Mouse (Mus musculus) MEL (cell line): ENCODE data around the gene Timm50. TPM values are rescaled to one million over a fixed set of nuclear protein-coding genes. Genes with fewer than 3 reads are reported as not detected.

Experiments
- DNase-seq: peaks from one replicate; pipeline ENCODE4 v3.0.0; 2011; ENCODE audit warnings: low read depth, low spot score
- H3K27ac ChIP-seq: 2 replicates; pipeline ENCODE4 v1.5.1; 2012; ENCODE audit warnings: low read depth, mild to moderate bottlenecking, control low read depth, low read length, moderate library complexity; ENCODE audit not compliant: control insufficient read depth
- H3K27me3 ChIP-seq, 2 experiments: fragments of 150-350 bp in 1 of 2; sonication (generic) in 1 of 2; 2 replicates each; pipeline ENCODE4 v1.6.1; 2012; ENCODE audit warnings: low read length in 2 of 2, mild to moderate bottlenecking in 2 of 2, improper control_type of control experiment in 1 of 2, moderate library complexity in 1 of 2; ENCODE audit not compliant: insufficient read depth in 2 of 2, control insufficient read depth in 1 of 2
- H3K36me3 ChIP-seq, 2 experiments: 2 replicates each; pipeline ENCODE4 v1.6.1; 2012 to 2014; ENCODE audit warnings: low read length in 2 of 2, improper control_type of control experiment in 1 of 2, inconsistent platforms in 1 of 2, mild to moderate bottlenecking in 1 of 2; ENCODE audit not compliant: insufficient read depth in 2 of 2, control insufficient read depth in 1 of 2
- H3K4me1 ChIP-seq, 2 experiments: fragments of 150-350 bp in 1 of 2; sonication (generic) in 1 of 2; 2 replicates each; pipeline ENCODE4 v1.6.1; 2012; ENCODE audit warnings: low read length in 2 of 2, improper control_type of control experiment in 1 of 2, mild to moderate bottlenecking in 1 of 2; ENCODE audit not compliant: insufficient read depth in 2 of 2, control insufficient read depth in 1 of 2
- H3K4me3 ChIP-seq, 2 experiments: fragments of 150-350 bp in 1 of 2; sonication (generic) in 1 of 2; 2 replicates each; pipeline ENCODE4 v1.5.1; 2012; ENCODE audit warnings: low read depth in 2 of 2, low read length in 2 of 2, mild to moderate bottlenecking in 2 of 2, moderate library complexity in 2 of 2, control low read depth in 1 of 2, improper control_type of control experiment in 1 of 2; ENCODE audit not compliant: control insufficient read depth in 1 of 2, insufficient read depth in 1 of 2
- H3K79me2 ChIP-seq: 2 replicates; pipeline ENCODE4 v1.6.1; 2012; ENCODE audit warnings: mild to moderate bottlenecking, low read length, moderate library complexity; ENCODE audit not compliant: control insufficient read depth, poor library complexity, insufficient read depth
- H3K9ac ChIP-seq: 2 replicates; pipeline ENCODE4 v1.6.1; 2012; ENCODE audit warnings: low read depth, mild to moderate bottlenecking, control low read depth, low read length, moderate library complexity; ENCODE audit not compliant: control insufficient read depth, poor library complexity, severe bottlenecking
- H3K9me3 ChIP-seq: fragments of 150-350 bp; sonication (generic); replicated peaks from 2 replicates; pipeline ENCODE4 v1.6.1; 2012; ENCODE audit warnings: mild to moderate bottlenecking, low read length, improper control_type of control experiment, moderate library complexity; ENCODE audit not compliant: insufficient read depth
- BHLHE40 ChIP-seq: IDR thresholded peaks from 2 replicates; pipeline ENCODE4 v1.6.1; 2012; ENCODE audit warnings: low read depth, mild to moderate bottlenecking, inconsistent platforms, low read length, improper control_type of control experiment, borderline replicate concordance
- CTCF ChIP-seq, 3 experiments: IDR thresholded peaks in 2 of 3; conservative IDR thresholded peaks in 1 of 3; 2 replicates each; pipeline ENCODE4 v1.5.1; 2011 to 2012; ENCODE audit warnings: low read length in 3 of 3, low read depth in 2 of 3, mild to moderate bottlenecking in 2 of 3, improper control_type of control experiment in 1 of 3, inconsistent platforms in 1 of 3, mixed read lengths in 1 of 3, moderate library complexity in 1 of 3; ENCODE audit not compliant: control insufficient read depth in 1 of 3, insufficient read depth in 1 of 3, poor library complexity in 1 of 3, severe bottlenecking in 1 of 3
- E2F4 ChIP-seq: IDR thresholded peaks from 2 replicates; pipeline ENCODE4 v1.6.1; 2011; ENCODE audit warnings: low read depth, low read length, improper control_type of control experiment, borderline replicate concordance
- EP300 ChIP-seq, 2 experiments: IDR thresholded peaks; 2 replicates each; pipeline ENCODE4 v1.6.1; 2011; ENCODE audit warnings: improper control_type of control experiment in 2 of 2, low read length in 2 of 2, low read depth in 1 of 2, mild to moderate bottlenecking in 1 of 2
- JUND ChIP-seq: IDR thresholded peaks from 2 replicates; pipeline ENCODE4 v1.6.1; 2011; ENCODE audit warnings: low read depth, mild to moderate bottlenecking, improper control_type of control experiment, low read length
- MAFK ChIP-seq: IDR thresholded peaks from 2 replicates; pipeline ENCODE4 v1.6.1; 2011; ENCODE audit warnings: low read depth, mild to moderate bottlenecking, low read length, improper control_type of control experiment, borderline replicate concordance
- MAZ ChIP-seq: IDR thresholded peaks from 2 replicates; pipeline ENCODE4 v1.6.1; 2012; ENCODE audit warnings: low read depth, mild to moderate bottlenecking, inconsistent platforms, low read length, improper control_type of control experiment
- MEF2A ChIP-seq: IDR thresholded peaks from 2 replicates; pipeline ENCODE4 v1.6.1; 2014; ENCODE audit warnings: low read depth, mild to moderate bottlenecking, inconsistent platforms, low read length, improper control_type of control experiment; ENCODE audit not compliant: poor library complexity, insufficient replicate concordance, severe bottlenecking; ENCODE audit errors: extremely low read depth
- MXI1 ChIP-seq: IDR thresholded peaks from 2 replicates; pipeline ENCODE4 v1.6.1; 2011; ENCODE audit warnings: mild to moderate bottlenecking, low read depth, low read length, improper control_type of control experiment
- NELFE ChIP-seq: IDR thresholded peaks from 2 replicates; pipeline ENCODE4 v1.6.1; 2011; ENCODE audit warnings: low read depth, low read length, improper control_type of control experiment
- TBP ChIP-seq: IDR thresholded peaks from 2 replicates; pipeline ENCODE4 v1.8.0; 2011; ENCODE audit warnings: low read depth, low read length, improper control_type of control experiment
- USF1 ChIP-seq: IDR thresholded peaks from 2 replicates; pipeline ENCODE4 v1.6.1; 2014; ENCODE audit warnings: low read depth, mild to moderate bottlenecking, inconsistent platforms, low read length, improper control_type of control experiment, moderate library complexity
- USF2 ChIP-seq, 2 experiments: IDR thresholded peaks; 2 replicates each; pipeline ENCODE4 v1.6.1; 2011 to 2012; ENCODE audit warnings: improper control_type of control experiment in 2 of 2, low read length in 2 of 2, borderline replicate concordance in 1 of 2, inconsistent platforms in 1 of 2, low read depth in 1 of 2, mild to moderate bottlenecking in 1 of 2; ENCODE audit not compliant: insufficient read depth in 1 of 2
- ZKSCAN1 ChIP-seq: IDR thresholded peaks from 2 replicates; pipeline ENCODE4 v1.6.1; 2012; ENCODE audit warnings: low read depth, mild to moderate bottlenecking, inconsistent platforms, low read length, improper control_type of control experiment, moderate library complexity
- ZNF384 ChIP-seq: IDR thresholded peaks from 2 replicates; pipeline ENCODE4 v1.6.1; 2012; ENCODE audit warnings: low read depth, mild to moderate bottlenecking, inconsistent platforms, low read length, improper control_type of control experiment
- polyA plus RNA-seq, 2 experiments: library from polyadenylated mRNA; stranded (reverse) in 1 of 2; unstranded in 1 of 2; fragments of >175 nt in 1 of 2; fragments of >200 nt in 1 of 2; gene quantifications; 2 replicates each; pipeline versions ENCODE4 v1.2.1 to v1.2.4; 2012; ENCODE audit warnings: low replicate concordance in 2 of 2, low read depth in 1 of 2; ENCODE audit not compliant: insufficient read length in 2 of 2, insufficient read depth in 1 of 2, missing spikeins in 1 of 2
- total RNA-seq: library from RNA; depleted of rRNA; stranded (reverse); fragments of 300-350 nt; gene quantifications from 2 replicates; pipeline ENCODE4 v1.2.3, GENCODE M21; 2012

Timm50 gene
- total and polyA plus RNA-seq, 3 experiments: 167 to 216 TPM; not detected in 1

DNA sequence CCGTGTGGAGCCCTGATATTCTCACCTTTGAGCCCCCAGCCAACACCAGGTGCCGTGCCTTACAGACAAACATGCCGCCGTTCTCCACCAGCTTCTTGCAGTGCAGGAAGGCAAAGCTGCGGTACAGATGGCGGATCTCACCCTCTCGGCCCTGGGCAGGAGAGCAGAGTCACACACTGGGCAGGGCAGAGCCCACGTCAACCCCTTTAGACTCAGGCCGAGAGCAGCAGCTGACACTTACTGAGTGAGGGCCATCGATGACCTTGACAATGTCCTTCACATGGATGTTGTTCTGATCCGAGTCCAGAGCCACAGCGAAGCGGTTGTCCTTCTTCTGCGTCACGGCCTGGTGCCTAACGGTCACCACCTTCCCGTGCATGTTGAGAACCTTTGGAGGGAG, 6.8 kb upstream of the Timm50 start:
- H3K4me3 ChIP-seq: no peak overlapping the region
- H3K9me3 ChIP-seq: no peaks in the 10 kb centered on the region
- H3K27ac ChIP-seq: no peak overlapping the region
- no peaks in the 10 kb centered on the region for H3K79me2 ChIP-seq
- H3K36me3 ChIP-seq: peaks cover 0 to 22% of the 10 kb centered on the region in 2 experiments; a peak in 2 of 4 replicates
- no peak overlapping the region for H3K9ac ChIP-seq
- TF ChIP-seq CTCF (IDR thresholded peaks at IDR 0.05 in 2 of 3, conservative IDR thresholded peaks at IDR 0.05 in 1 of 3; ENCODE audit: control insufficient read depth in 1 of 3, insufficient read depth in 1 of 3, low read depth in 2 of 3, low read length in 3 of 3, poor library complexity in 1 of 3, severe bottlenecking in 1 of 3): no peak
- TF ChIP-seq USF1: no peak
- TF ChIP-seq TBP: no peak
- no peak for TF ChIP-seq NELFE
- no peak for TF ChIP-seq ZNF384
- no peak for DNase-seq
- no peaks in the 10 kb centered on the region for H3K27me3 ChIP-seq
- no peaks in the 10 kb centered on the region for H3K4me1 ChIP-seq

DNA sequence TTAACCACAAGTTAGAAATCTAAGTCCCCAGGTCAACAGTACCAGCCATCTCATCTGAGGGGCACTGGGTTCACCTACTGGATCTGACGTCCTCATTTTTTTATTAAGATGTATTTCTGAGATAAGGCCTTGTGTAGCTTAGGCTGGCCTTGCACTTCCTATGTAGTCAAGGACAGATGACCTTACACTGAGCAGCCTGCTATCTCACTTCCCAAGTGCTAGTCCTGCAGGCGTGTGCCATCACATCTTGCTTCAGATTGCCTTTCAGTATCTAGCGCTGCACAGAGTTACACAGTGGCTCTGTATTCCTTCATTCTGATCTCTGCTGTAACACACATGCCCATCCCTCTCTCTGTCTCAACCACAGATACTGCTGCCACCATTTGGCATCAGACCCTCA, 6.2 kb upstream of the Timm50 start:
- Histone ChIP-seq H3K9me3 (no peaks in the 10 kb centered on the region), H3K4me3 (no peak overlapping the region), H3K27ac (no peak overlapping the region), H3K27me3 (no peaks in the 10 kb centered on the region), H3K36me3 (peaks cover 0 to 16% of the 10 kb centered on the region in 2 experiments; a peak in 2 of 4 replicates), H3K4me1 (no peaks in the 10 kb centered on the region), H3K79me2 (no peaks in the 10 kb centered on the region), H3K9ac (no peak overlapping the region)
- TF ChIP-seq EP300 (IDR thresholded peaks at IDR 0.05; ENCODE audit: low read depth in 1 of 2, low read length in 2 of 2): no peak
- no peak for TF ChIP-seq USF1
- no peak for TF ChIP-seq MEF2A
- no peak for TF ChIP-seq MXI1
- TF ChIP-seq ZKSCAN1: no peak
- TF ChIP-seq JUND: no peak
- TF ChIP-seq E2F4: no peak
- TF ChIP-seq USF2 (IDR thresholded peaks at IDR 0.05; ENCODE audit: borderline replicate concordance in 1 of 2, insufficient read depth in 1 of 2, low read depth in 1 of 2, low read length in 2 of 2): no peak
- TF ChIP-seq BHLHE40: no peak
- no peak for TF ChIP-seq MAZ
- no peak for TF ChIP-seq CTCF (IDR thresholded peaks at IDR 0.05 in 2 of 3, conservative IDR thresholded peaks at IDR 0.05 in 1 of 3; ENCODE audit: control insufficient read depth in 1 of 3, insufficient read depth in 1 of 3, low read depth in 2 of 3, low read length in 3 of 3, poor library complexity in 1 of 3, severe bottlenecking in 1 of 3)
- TF ChIP-seq MAFK: no peak
- DNase-seq: no peak
